In the genomic region with DNA sequence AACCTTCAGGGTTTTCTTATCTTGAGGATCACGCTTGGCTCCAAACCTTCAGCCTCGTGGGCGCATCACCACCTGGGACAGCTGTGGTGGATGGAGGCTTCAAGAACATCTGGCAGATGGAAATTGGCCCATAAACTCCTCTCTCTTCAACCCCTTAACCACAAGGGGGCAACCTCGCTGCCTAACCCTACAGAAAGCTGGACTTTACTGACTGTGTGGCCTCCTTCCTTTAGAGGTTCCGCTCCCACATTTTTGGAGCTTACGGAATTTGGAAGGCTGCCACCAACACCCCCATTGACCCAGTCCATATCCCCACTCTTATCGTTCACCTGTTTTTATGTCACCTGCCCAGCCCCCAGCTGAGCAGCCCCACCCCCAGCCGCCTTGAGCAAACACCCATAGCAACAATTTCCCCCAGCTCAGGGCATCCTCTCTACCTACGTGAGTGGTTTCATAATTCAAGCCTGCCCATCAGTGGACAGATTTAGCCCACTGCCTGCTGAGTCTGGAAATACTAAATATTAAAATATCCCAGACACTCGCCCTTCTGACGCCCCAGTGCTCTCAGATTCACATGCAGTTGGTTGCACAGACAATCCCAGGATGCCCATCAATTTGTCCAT, we compare ENCODE assay signal across 9 mouse cellular contexts.
A peak's percentile ranks its signal among the peaks of the same experiment; 100 is the strongest.
DNase-seq lines count a peak whose midpoint lies in the region; ATAC-seq and TF ChIP-seq lines count a peak whose summit lies in the region.
"Had no signal": no experiment of that assay in that cellular context is flagged by ENCODE, and none has a peak within 500 bp of the region (broad histone marks: within the 10 kb centered on the region; RNA-seq: fewer than 3 reads in every experiment).

No protein-coding gene starts in this region.

- dilution Hi-C loops in CH12.LX (cut with MboI; ENCODE audit: extremely low pct_ligation_motif_present, extremely low pct_unique_long_range_greater_than_20kb, low sequenced_read_pairs): no loop called here

- TF ChIP-seq EP300 in CH12.LX (IDR thresholded peaks at IDR 0.05; ENCODE audit: low read length): no peak
- no peak for TF ChIP-seq EP300 in heart, postnatal 0 days (IDR thresholded peaks at IDR 0.05; ENCODE audit: low read depth)
- no peak for TF ChIP-seq EP300 in liver, postnatal 0 days (IDR thresholded peaks at IDR 0.05; ENCODE audit: low read depth)

- ATAC-seq in hindbrain, embryonic 11.5 days (ENCODE audit: low FRiP score): no peak
- no peak for ATAC-seq in hindbrain, embryonic 13.5 days (ENCODE audit: low FRiP score)
- ATAC-seq in heart, postnatal 0 days (ENCODE audit: insufficient read depth, low read depth): no peak
- ATAC-seq in liver, postnatal 0 days: no peak

- H3K27ac ChIP-seq in hindbrain, embryonic 11.5 days (ENCODE audit: low read depth, low read length): no peak overlapping the region
- H3K27ac ChIP-seq in hindbrain, embryonic 13.5 days: no peak overlapping the region
- no peak overlapping the region for H3K27ac ChIP-seq in CH12.LX (ENCODE audit: insufficient read depth, low read depth)
- no peak overlapping the region for H3K27ac ChIP-seq in bone marrow, adult 2 months (ENCODE audit: control insufficient read depth, insufficient read depth, low read depth, low read length, poor library complexity)
- H3K27ac ChIP-seq in heart, postnatal 0 days (ENCODE audit: low read depth): no peak overlapping the region
- H3K27ac ChIP-seq in liver, postnatal 0 days (ENCODE audit: low read depth): no peak overlapping the region
- H3K27ac ChIP-seq in spleen, adult 2 months (ENCODE audit: insufficient read depth, low read length): no peak overlapping the region
- H3K27ac ChIP-seq: embryonic facial prominence, embryonic 12.5 days had no signal

- no peak overlapping the region for H3K4me2 ChIP-seq in hindbrain, embryonic 11.5 days (replicated peaks; ENCODE audit: low read depth, low read length)
- H3K4me2 ChIP-seq in hindbrain, embryonic 13.5 days: no peak overlapping the region
- H3K4me2 ChIP-seq in CH12.LX (ENCODE audit: insufficient read depth, low read depth, poor library complexity, severe bottlenecking): 0 out of 2 replicates have a peak overlapping the region, but pooled peaks have one; percentile 57
- no peak overlapping the region for H3K4me2 ChIP-seq in heart, postnatal 0 days (ENCODE audit: low read depth, low read length)
- no peak overlapping the region for H3K4me2 ChIP-seq in liver, postnatal 0 days (ENCODE audit: low read depth, low read length)
- H3K4me2 ChIP-seq: embryonic facial prominence, embryonic 12.5 days had no signal

- peak; percentile 64 for DNase-seq in hindbrain, embryonic 11.5 days (ENCODE audit: low spot score)
- DNase-seq in CH12.LX (ENCODE audit: extremely low read depth): peak; percentile 72
- peak; percentile 59 for DNase-seq in heart, postnatal 0 days (ENCODE audit: low spot score)
- peak; percentile 35 for DNase-seq in liver, postnatal 0 days
- peak; percentile 19 to 25 for DNase-seq in spleen, adult 2 months (ENCODE audit: low read depth in 1 of 2, low spot score in 2 of 2)
- no peak for DNase-seq in frontal cortex, postnatal 14 days (ENCODE audit: low spot score in 2 of 2)

- TF ChIP-seq CTCF in CH12.LX (conservative IDR thresholded peaks at IDR 0.05 in 1 of 2, IDR thresholded peaks at IDR 0.05 in 1 of 2; ENCODE audit: low read depth in 2 of 2, low read length in 2 of 2): peak; percentile 46 to 79
- peak; percentile 25; the same call in 1 of the 2 replicates for TF ChIP-seq CTCF in bone marrow, adult 2 months (IDR thresholded peaks at IDR 0.05; ENCODE audit: control insufficient read depth, insufficient read depth, low read length)
- peak; percentile 77 for TF ChIP-seq CTCF in heart, postnatal 0 days (IDR thresholded peaks at IDR 0.05; ENCODE audit: low read depth)
- peak; percentile 70 for TF ChIP-seq CTCF in liver, postnatal 0 days (IDR thresholded peaks at IDR 0.05; ENCODE audit: low read depth)
- peak; percentile 54; the same call in 1 of the 2 replicates for TF ChIP-seq CTCF in spleen, adult 2 months (IDR thresholded peaks at IDR 0.05; ENCODE audit: extremely low read depth, insufficient read depth, insufficient read length, insufficient replicate concordance)

- 68% methylated on average over 11 of the region's 11 CpGs for WGBS in hindbrain, embryonic 11.5 days
- 68% methylated on average over 11 of the region's 11 CpGs for WGBS in hindbrain, embryonic 13.5 days
- 49% methylated on average over 11 of the region's 11 CpGs for WGBS in bone marrow, adult 2 months
- WGBS in heart, postnatal 0 days: 45% methylated on average over 11 of the region's 11 CpGs
- WGBS in liver, postnatal 0 days (ENCODE audit: insufficient replicate concordance): 51% methylated on average over 11 of the region's 11 CpGs
- WGBS in spleen, adult 2 months: 53% methylated on average over 11 of the region's 11 CpGs

- in situ Hi-C loops in CH12.LX (cut with MboI; ENCODE audit: low pct_ligation_motif_present, low pct_unique_long_range_greater_than_20kb, low sequenced_read_pairs): no loop called here

- H3K9ac ChIP-seq in hindbrain, embryonic 11.5 days (ENCODE audit: low read depth, low read length): no peak overlapping the region
- no peak overlapping the region for H3K9ac ChIP-seq in hindbrain, embryonic 13.5 days
- no peak overlapping the region for H3K9ac ChIP-seq in CH12.LX (ENCODE audit: insufficient read depth, low read depth)
- no peak overlapping the region for H3K9ac ChIP-seq in heart, postnatal 0 days (replicated peaks; ENCODE audit: low read depth, low read length)
- no peak overlapping the region for H3K9ac ChIP-seq in liver, postnatal 0 days (replicated peaks)
- H3K9ac ChIP-seq: embryonic facial prominence, embryonic 12.5 days had no signal

- no peaks in the 10 kb centered on the region for H3K9me3 ChIP-seq in hindbrain, embryonic 11.5 days (ENCODE audit: control insufficient read depth, low read length)
- H3K9me3 ChIP-seq in hindbrain, embryonic 13.5 days: no peaks in the 10 kb centered on the region
- no peaks in the 10 kb centered on the region for H3K9me3 ChIP-seq in CH12.LX (replicated peaks; ENCODE audit: low read length)
- no peaks in the 10 kb centered on the region for H3K9me3 ChIP-seq in heart, postnatal 0 days (replicated peaks; ENCODE audit: control insufficient read depth, low read length)
- no peaks in the 10 kb centered on the region for H3K9me3 ChIP-seq in liver, postnatal 0 days (ENCODE audit: low read length)
- H3K9me3 ChIP-seq: embryonic facial prominence, embryonic 12.5 days had no signal

- TF ChIP-seq RAD21 in CH12.LX (IDR thresholded peaks at IDR 0.05; ENCODE audit: low read depth, low read length): peak; percentile 76

- H3K36me3 ChIP-seq in hindbrain, embryonic 11.5 days (ENCODE audit: control insufficient read depth, insufficient read depth, low read length): no peaks in the 10 kb centered on the region
- no peaks in the 10 kb centered on the region for H3K36me3 ChIP-seq in hindbrain, embryonic 13.5 days
- no peaks in the 10 kb centered on the region for H3K36me3 ChIP-seq in CH12.LX (replicated peaks in 1 of 2; ENCODE audit: control insufficient read depth in 1 of 2, insufficient read depth in 1 of 2, low read length in 1 of 2)
- no peaks in the 10 kb centered on the region for H3K36me3 ChIP-seq in heart, postnatal 0 days (replicated peaks; ENCODE audit: control insufficient read depth, insufficient read depth, low read length)
- H3K36me3 ChIP-seq in liver, postnatal 0 days (replicated peaks; ENCODE audit: insufficient read depth, low read length): no peaks in the 10 kb centered on the region
- H3K36me3 ChIP-seq in spleen, adult 2 months (ENCODE audit: control insufficient read depth, insufficient read depth, low read length): no peaks in the 10 kb centered on the region
- H3K36me3 ChIP-seq: embryonic facial prominence, embryonic 12.5 days had no signal

- no peak overlapping the region for H3K4me3 ChIP-seq in hindbrain, embryonic 11.5 days (ENCODE audit: low read depth, low read length)
- H3K4me3 ChIP-seq in hindbrain, embryonic 13.5 days: no peak overlapping the region
- no peak overlapping the region for H3K4me3 ChIP-seq in CH12.LX (replicated peaks in 1 of 3; ENCODE audit: low read depth in 2 of 3, low read length in 2 of 3, poor library complexity in 1 of 3)
- H3K4me3 ChIP-seq in bone marrow, adult 2 months (replicated peaks; ENCODE audit: control insufficient read depth, low read depth, low read length): no peak overlapping the region
- H3K4me3 ChIP-seq in heart, postnatal 0 days (ENCODE audit: low read depth, low read length): no peak overlapping the region
- no peak overlapping the region for H3K4me3 ChIP-seq in liver, postnatal 0 days (ENCODE audit: low read depth, low read length)
- H3K4me3 ChIP-seq in spleen, adult 2 months (ENCODE audit: extremely low read depth, insufficient read depth, insufficient read length): no peak overlapping the region
- H3K4me3 ChIP-seq: embryonic facial prominence, embryonic 12.5 days had no signal

- no peaks in the 10 kb centered on the region for H3K4me1 ChIP-seq in hindbrain, embryonic 11.5 days (replicated peaks; ENCODE audit: control insufficient read depth, insufficient read depth, low read length)
- no peaks in the 10 kb centered on the region for H3K4me1 ChIP-seq in hindbrain, embryonic 13.5 days (replicated peaks)
- peaks cover 0 to 5% of the 10 kb centered on the region in 2 experiments; a peak in 2 of 4 replicates for H3K4me1 ChIP-seq in CH12.LX (ENCODE audit: control insufficient read depth in 1 of 2, insufficient read depth in 2 of 2)
- no peaks in the 10 kb centered on the region for H3K4me1 ChIP-seq in bone marrow, adult 2 months (ENCODE audit: control insufficient read depth, insufficient read depth, low read length)
- no peaks in the 10 kb centered on the region for H3K4me1 ChIP-seq in heart, postnatal 0 days (ENCODE audit: control insufficient read depth, insufficient read depth)
- no peaks in the 10 kb centered on the region for H3K4me1 ChIP-seq in liver, postnatal 0 days (ENCODE audit: insufficient read depth)
- no peaks in the 10 kb centered on the region for H3K4me1 ChIP-seq in spleen, adult 2 months (ENCODE audit: control insufficient read depth, insufficient read depth, insufficient read length)
- H3K4me1 ChIP-seq: embryonic facial prominence, embryonic 12.5 days had no signal

- H3K27me3 ChIP-seq in hindbrain, embryonic 11.5 days (ENCODE audit: control insufficient read depth, insufficient read depth, low read length): no peaks in the 10 kb centered on the region
- H3K27me3 ChIP-seq in hindbrain, embryonic 13.5 days: no peaks in the 10 kb centered on the region
- H3K27me3 ChIP-seq in CH12.LX (replicated peaks): no peaks in the 10 kb centered on the region
- H3K27me3 ChIP-seq in heart, postnatal 0 days (ENCODE audit: control insufficient read depth, insufficient read depth, low read length): no peaks in the 10 kb centered on the region
- H3K27me3 ChIP-seq in liver, postnatal 0 days (ENCODE audit: insufficient read depth, low read length): no peaks in the 10 kb centered on the region
- no peaks in the 10 kb centered on the region for H3K27me3 ChIP-seq in spleen, adult 2 months (ENCODE audit: control insufficient read depth, insufficient read depth, low read length)
- H3K27me3 ChIP-seq: embryonic facial prominence, embryonic 12.5 days had no signal

- H3K79me2 ChIP-seq in CH12.LX (replicated peaks; ENCODE audit: control insufficient read depth, extremely low read depth, insufficient read depth, poor library complexity, severe bottlenecking): no peaks in the 10 kb centered on the region

- no peak for TF ChIP-seq POLR2A in CH12.LX (IDR thresholded peaks at IDR 0.05; ENCODE audit: low read depth, low read length)
- TF ChIP-seq POLR2A in bone marrow, adult 2 months (IDR thresholded peaks at IDR 0.05; ENCODE audit: borderline replicate concordance, control insufficient read depth, low read depth, low read length): no peak
- TF ChIP-seq POLR2A in spleen, adult 2 months (IDR thresholded peaks at IDR 0.05; ENCODE audit: low read depth, low read length): no peak

Comparison
In these comparisons a context has a peak if more than half of its experiments do, and no peak if none do; other contexts are left out.
1. DNase-seq: peak in hindbrain, embryonic 11.5 days (single experiment), CH12.LX (single experiment), heart, postnatal 0 days (single experiment), liver, postnatal 0 days (single experiment) and spleen, adult 2 months (2 of 2); none in frontal cortex, postnatal 14 days (0 of 2).
2. CTCF ChIP-seq: peak in every context shown above with its lines; median percentile 77 in heart, postnatal 0 days; 70 in liver, postnatal 0 days; 62 in CH12.LX; 54 in spleen, adult 2 months; 25 in bone marrow, adult 2 months.